Mouse (Mus musculus) neural tube, embryonic 13.5 days (tissue): ENCODE results near the gene Olfr924. TPM values are rescaled to one million over a fixed set of nuclear protein-coding genes. Genes with fewer than 3 reads are reported as not detected.
"Not testable (repeated sequence)": the region's sequence is repeated elsewhere in the genome, so short reads cannot be mapped to it uniquely, and the experiment has no call there.

Experiments
- ATAC-seq: fragments of 200-750 bp; cut with Nextera tagmentation; 2 replicates; pipeline ENCODE4 v1.8.0; 2017; ENCODE audit warnings: low read depth, mild to moderate bottlenecking, moderate TSS enrichment, moderate library complexity
- H3K27ac ChIP-seq: fragments of 300-500 bp; sonication (generic); replicated peaks from 2 replicates; pipeline ENCODE4 v1.5.1; 2015; ENCODE audit warnings: moderate library complexity, mild to moderate bottlenecking, inconsistent platforms
- H3K27me3 ChIP-seq: fragments of 300-500 bp; sonication (generic); 2 replicates; pipeline ENCODE4 v1.6.1; 2015; ENCODE audit warnings: mild to moderate bottlenecking, inconsistent platforms
- H3K36me3 ChIP-seq: fragments of 300-500 bp; sonication (generic); 2 replicates; pipeline ENCODE4 v1.6.1; 2015; ENCODE audit warnings: mild to moderate bottlenecking, inconsistent platforms
- H3K4me1 ChIP-seq: fragments of 300-500 bp; sonication (generic); replicated peaks from 2 replicates; pipeline ENCODE4 v1.6.1; 2015; ENCODE audit warnings: inconsistent platforms
- H3K4me2 ChIP-seq: fragments of 300-500 bp; sonication (generic); 2 replicates; pipeline ENCODE4 v1.6.1; 2015; ENCODE audit warnings: inconsistent platforms, mild to moderate bottlenecking, moderate library complexity
- H3K4me3 ChIP-seq: fragments of 300-500 bp; sonication (generic); 2 replicates; pipeline ENCODE4 v1.5.1; 2015; ENCODE audit warnings: mild to moderate bottlenecking, inconsistent platforms
- H3K9ac ChIP-seq: fragments of 300-500 bp; sonication (generic); 2 replicates; pipeline ENCODE4 v1.6.1; 2015; ENCODE audit warnings: moderate library complexity, mild to moderate bottlenecking, inconsistent platforms
- H3K9me3 ChIP-seq: fragments of 300-500 bp; sonication (generic); 2 replicates; pipeline ENCODE4 v1.6.1; 2016; ENCODE audit warnings: inconsistent platforms
- WGBS: fragments of 180-500 bp; shearing (Covaris S2); methylation state at CpG from one replicate; pipeline ENCODE4 v1.1.7; 2015; 5-methylcytosine and 5-hydroxymethylcytosine counted together
- polyA plus RNA-seq: library from polyadenylated mRNA; unstranded; fragments of >200 nt; fragmentation: Nextera tagmentation; extraction: Ambion mirVana; gene quantifications from 2 replicates; pipeline ENCODE4 v1.2.1, GENCODE M21; 2015

Gene Olfr924
- not detected in 2 replicates for polyA plus RNA-seq

- Histone ChIP-seq H3K9ac (no peak within 1 kb of the TSS), H3K36me3 (no peaks in the 10 kb centered on the region), H3K4me1 (no peaks in the 10 kb centered on the region), H3K27me3 (no peaks in the 10 kb centered on the region), H3K4me2 (no peak within 1 kb of the TSS), H3K4me3 (no peak within 1 kb of the TSS), H3K9me3 (no peaks in the 10 kb centered on the region), H3K27ac (no peak within 1 kb of the TSS)
- no peak for ATAC-seq
- WGBS: 86% methylated on average over 1 of the region's 1 CpGs
These were observed at the start of gene Olfr924 for GRCm38 (mm10) chr9:38844149-38844548. TSS of gene Olfr924 (plus strand) at chr9:38844449.

GRCm38 (mm10) chr9:38805696-38806095, 38.6 kb upstream of the Olfr924 start:
- H3K27ac ChIP-seq: no peak overlapping the region
- no peaks in the 10 kb centered on the region for H3K27me3 ChIP-seq
- no peak overlapping the region for H3K4me3 ChIP-seq
- H3K9ac ChIP-seq: no peak overlapping the region
- no peaks in the 10 kb centered on the region for H3K4me1 ChIP-seq
- no peaks in the 10 kb centered on the region for H3K9me3 ChIP-seq
- no peak for ATAC-seq
- H3K36me3 ChIP-seq: no peaks in the 10 kb centered on the region
- H3K4me2 ChIP-seq: no peak overlapping the region

- Histone ChIP-seq H3K9me3 (no peaks in the 10 kb centered on the region), H3K9ac (no peak within 1 kb of the TSS), H3K27me3 (no peaks in the 10 kb centered on the region), H3K4me1 (no peaks in the 10 kb centered on the region), H3K27ac (no peak within 1 kb of the TSS), H3K4me3 (no peak within 1 kb of the TSS), H3K36me3 (no peaks in the 10 kb centered on the region), H3K4me2 (no peak within 1 kb of the TSS)
- WGBS: 70% methylated on average over 2 of the region's 2 CpGs
- ATAC-seq: no peak
These were observed 29.9 kb upstream of the Olfr924 start, which contains the start of gene Olfr922 for GRCm38 (mm10) chr9:38814314-38814713. TSS of gene Olfr922 (plus strand) at chr9:38814614.

- WGBS: 86% methylated on average over 1 of the region's 1 CpGs
These were observed 28.7 kb upstream of the Olfr924 start for GRCm38 (mm10) chr9:38815458-38815986.

GRCm38 (mm10) chr9:38826245-38826644, 18.0 kb upstream of the Olfr924 start, which contains the start of gene Olfr923:
TSS of gene Olfr923 (plus strand) at chr9:38826545.
- Histone ChIP-seq H3K9me3 (no peaks in the 10 kb centered on the region), H3K27ac (no peak within 1 kb of the TSS), H3K27me3 (no peaks in the 10 kb centered on the region), H3K9ac (no peak within 1 kb of the TSS), H3K36me3 (no peaks in the 10 kb centered on the region), H3K4me2 (no peak within 1 kb of the TSS), H3K4me3 (no peak within 1 kb of the TSS), H3K4me1 (no peaks in the 10 kb centered on the region)
- 90% methylated on average over 1 of the region's 1 CpGs for WGBS
- no peak for ATAC-seq

More at GRCm38 (mm10) chr9:38815458-38815986, 28.7 kb upstream of the Olfr924 start:
- H3K27ac ChIP-seq: no peak overlapping the region
- no peaks in the 10 kb centered on the region for H3K4me1 ChIP-seq
- no peak overlapping the region for H3K4me2 ChIP-seq
- H3K4me3 ChIP-seq: no peak overlapping the region
- no peak for ATAC-seq
- H3K9me3 ChIP-seq: no peaks in the 10 kb centered on the region
- H3K36me3 ChIP-seq: no peaks in the 10 kb centered on the region
- no peaks in the 10 kb centered on the region for H3K27me3 ChIP-seq
- H3K9ac ChIP-seq: no peak overlapping the region

- 49% methylated on average over 2 of the region's 2 CpGs for WGBS
- Histone ChIP-seq H3K9ac (no peak overlapping the region), H3K27me3 (no peaks in the 10 kb centered on the region), H3K36me3 (no peaks in the 10 kb centered on the region), H3K4me2 (no peak overlapping the region), H3K27ac (no peak overlapping the region), H3K9me3 (no peaks in the 10 kb centered on the region), H3K4me3 (no peak overlapping the region), H3K4me1 (no peaks in the 10 kb centered on the region)
- ATAC-seq: no peak
These were observed 11.2 kb upstream of the Olfr924 start for GRCm38 (mm10) chr9:38833027-38833426.

- H3K4me3 ChIP-seq: no peak within 1 kb of the TSS
- H3K36me3 ChIP-seq: no peaks in the 10 kb centered on the region
- no peak within 1 kb of the TSS for H3K27ac ChIP-seq
- no peak within 1 kb of the TSS for H3K4me2 ChIP-seq
- H3K27me3 ChIP-seq: no peaks in the 10 kb centered on the region
- no peak for ATAC-seq
- H3K9ac ChIP-seq: no peak within 1 kb of the TSS
- H3K4me1 ChIP-seq: no peaks in the 10 kb centered on the region
- no peaks in the 10 kb centered on the region for H3K9me3 ChIP-seq
These were observed 10.5 kb downstream of the Olfr924 start, which contains the start of gene Olfr26 for GRCm38 (mm10) chr9:38854760-38855159. TSS of gene Olfr26 (plus strand) at chr9:38855060.

- H3K36me3 ChIP-seq, H3K4me1 ChIP-seq, H3K9me3 ChIP-seq, H3K27me3 ChIP-seq, H3K4me3 ChIP-seq, H3K4me2 ChIP-seq, H3K27ac ChIP-seq, ATAC-seq, H3K9ac ChIP-seq: not testable (repeated sequence)
- WGBS: 40% methylated on average over 2 of the region's 2 CpGs
These were observed 30.6 kb downstream of the Olfr924 start for GRCm38 (mm10) chr9:38874880-38875279.

GRCm38 (mm10) chr9:38876826-38877225, 32.6 kb downstream of the Olfr924 start, which contains the start of gene Olfr926:
TSS of gene Olfr926 (plus strand) at chr9:38877126.
- Histone ChIP-seq H3K4me2 (no peak within 1 kb of the TSS), H3K4me3 (no peak within 1 kb of the TSS), H3K9ac (no peak within 1 kb of the TSS), H3K4me1 (no peaks in the 10 kb centered on the region), H3K27ac (no peak within 1 kb of the TSS), H3K27me3 (no peaks in the 10 kb centered on the region), H3K36me3 (no peaks in the 10 kb centered on the region), H3K9me3 (peaks cover 3% of the 10 kb centered on the region; the same call in 1 of the 2 replicates)
- WGBS: 86% methylated on average over 2 of the region's 2 CpGs
- no peak for ATAC-seq

Other genes with a start within 250 kb of the Olfr924 start
- gene Olfr914, start 239.3 kb upstream of the Olfr924 start, polyA plus RNA-seq: not detected in 2 replicates
- not detected in 2 replicates for gene Olfr916, start 184.6 kb upstream of the Olfr924 start, polyA plus RNA-seq
- not detected in 2 replicates for gene Olfr917, start 178.6 kb upstream of the Olfr924 start, polyA plus RNA-seq
- not detected in 2 replicates for gene Olfr918, start 169.8 kb upstream of the Olfr924 start, polyA plus RNA-seq
- gene Olfr919, start 140.8 kb upstream of the Olfr924 start, polyA plus RNA-seq: not detected in 2 replicates
- gene Vwa5a, start 126.2 kb upstream of the Olfr924 start, polyA plus RNA-seq: 9.8 and 10.0 TPM in 2 replicates
- not detected in 2 replicates for gene Olfr920, start 92.2 kb upstream of the Olfr924 start, polyA plus RNA-seq
- not detected in 2 replicates for gene Olfr921, start 71.4 kb upstream of the Olfr924 start, polyA plus RNA-seq
- not detected in 2 replicates for gene Olfr922, start 29.8 kb upstream of the Olfr924 start, polyA plus RNA-seq
- gene Olfr923, start 17.9 kb upstream of the Olfr924 start, polyA plus RNA-seq: not detected in 2 replicates
- gene Olfr26, start 10.6 kb downstream of the Olfr924 start, polyA plus RNA-seq: not detected in 2 replicates
- gene Olfr926, start 32.7 kb downstream of the Olfr924 start, polyA plus RNA-seq: not detected in 2 replicates
- gene Olfr930, start 85.4 kb downstream of the Olfr924 start, polyA plus RNA-seq: not detected in 2 replicates
- not detected in 2 replicates for gene Olfr933, start 127.9 kb downstream of the Olfr924 start, polyA plus RNA-seq
- gene Olfr934, start 143.9 kb downstream of the Olfr924 start, polyA plus RNA-seq: not detected in 2 replicates
- gene Olfr935, start 155.2 kb downstream of the Olfr924 start, polyA plus RNA-seq: not detected in 2 replicates
- gene Olfr146, start 178.9 kb downstream of the Olfr924 start, polyA plus RNA-seq: not detected in 2 replicates
- not detected in 2 replicates for gene Olfr937, start 220.5 kb downstream of the Olfr924 start, polyA plus RNA-seq
- gene Olfr938, start 234.4 kb downstream of the Olfr924 start, polyA plus RNA-seq: not detected in 2 replicates